Mouse (Mus musculus) erythroblast, embryonic 14.5 days (primary cell): Measurements from ENCODE around the gene Klhl26. TPM values are rescaled to one million over a fixed set of nuclear protein-coding genes. Genes with fewer than 3 reads are reported as not detected.
"Not testable (repeated sequence)": the region's sequence is repeated elsewhere in the genome, so short reads cannot be mapped to it uniquely, and the experiment has no call there.

ENCODE experiments used
- H3K27me3 ChIP-seq: 2 replicates; pipeline ENCODE4 v1.6.1; 2012; ENCODE audit warnings: inconsistent platforms; ENCODE audit not compliant: control insufficient read depth
- H3K36me3 ChIP-seq: 2 replicates; pipeline ENCODE4 v1.6.1; 2012; ENCODE audit warnings: mild to moderate bottlenecking, inconsistent platforms; ENCODE audit not compliant: control insufficient read depth
- H3K4me1 ChIP-seq: 2 replicates; pipeline ENCODE4 v1.6.1; 2012; ENCODE audit warnings: inconsistent platforms; ENCODE audit not compliant: control insufficient read depth
- H3K4me3 ChIP-seq: replicated peaks from 2 replicates; pipeline ENCODE3; 2012; ENCODE audit warnings: moderate library complexity, mild to moderate bottlenecking, inconsistent platforms
- H3K9me3 ChIP-seq: 2 replicates; pipeline ENCODE4 v1.6.1; 2012; ENCODE audit warnings: low read length, inconsistent platforms, mixed read lengths; ENCODE audit not compliant: control insufficient read depth
- GATA1 ChIP-seq: IDR thresholded peaks from 2 replicates; pipeline ENCODE4 v1.6.1; 2012; ENCODE audit warnings: low read length, inconsistent platforms, mixed read lengths
- TAL1 ChIP-seq: IDR thresholded peaks from 3 replicates; pipeline ENCODE4 v1.6.1; 2012; ENCODE audit warnings: low read length, inconsistent platforms, mixed read lengths
- polyA plus RNA-seq: library from polyadenylated mRNA; stranded (reverse); fragments of >175 nt; gene quantifications from 2 replicates; pipeline ENCODE4 v1.2.3, GENCODE M21; 2012

The Klhl26 gene
- 0.92 and 1.0 TPM in 2 replicates for polyA plus RNA-seq

- Histone ChIP-seq H3K4me1 (peaks cover 48% of the 10 kb centered on the region), H3K9me3 (no peaks in the 10 kb centered on the region), H3K27me3 (peaks cover 38% of the 10 kb centered on the region), H3K4me3 (peak within 1 kb of the TSS; percentile 73), H3K36me3 (peaks cover 30% of the 10 kb centered on the region)
- TF ChIP-seq TAL1 (no peak), GATA1 (peak; percentile 24; the same call in 1 of the 2 replicates)
These were observed at the start of gene Klhl26 for GRCm38 (mm10) chr8:70476333-70477268. TSS of gene Klhl26 (minus strand) at chr8:70476968.

- peaks cover 54% of the 10 kb centered on the region for H3K4me1 ChIP-seq
- no peaks in the 10 kb centered on the region for H3K27me3 ChIP-seq
- peak overlapping the region; percentile 93 for H3K4me3 ChIP-seq
- TF ChIP-seq TAL1 (no peak), GATA1 (no peak)
- H3K36me3 ChIP-seq = peaks cover 26% of the 10 kb centered on the region
- H3K9me3 ChIP-seq = no peaks in the 10 kb centered on the region
These were observed 46.0 kb upstream of the Klhl26 start for GRCm38 (mm10) chr8:70522592-70523403.

GRCm38 (mm10) chr8:70519606-70520005 is 42.8 kb upstream of the Klhl26 start:
- no peaks in the 10 kb centered on the region for H3K9me3 ChIP-seq
- H3K27me3 ChIP-seq = no peaks in the 10 kb centered on the region
- no peak for TF ChIP-seq GATA1
- TF ChIP-seq TAL1 = no peak
- H3K4me3 ChIP-seq = no peak overlapping the region
- peaks cover 47% of the 10 kb centered on the region for H3K4me1 ChIP-seq
- H3K36me3 ChIP-seq = peaks cover 51% of the 10 kb centered on the region

- no peaks in the 10 kb centered on the region for H3K9me3 ChIP-seq
- H3K27me3 ChIP-seq = no peaks in the 10 kb centered on the region
- TF ChIP-seq TAL1 = no peak
- TF ChIP-seq GATA1 = no peak
- H3K36me3 ChIP-seq = peaks cover 57% of the 10 kb centered on the region
- peaks cover 51% of the 10 kb centered on the region for H3K4me1 ChIP-seq
- H3K4me3 ChIP-seq = no peak overlapping the region
These were observed 42.3 kb upstream of the Klhl26 start for GRCm38 (mm10) chr8:70519043-70519442.

GRCm38 (mm10) chr8:70517940-70518643 is 41.3 kb upstream of the Klhl26 start:
- TF ChIP-seq GATA1 = no peak
- TF ChIP-seq TAL1 = no peak
- no peaks in the 10 kb centered on the region for H3K27me3 ChIP-seq
- peaks cover 66% of the 10 kb centered on the region for H3K36me3 ChIP-seq
- no peaks in the 10 kb centered on the region for H3K9me3 ChIP-seq
- peaks cover 52% of the 10 kb centered on the region for H3K4me1 ChIP-seq
- no peak overlapping the region for H3K4me3 ChIP-seq

GRCm38 (mm10) chr8:70513441-70513840 is 36.7 kb upstream of the Klhl26 start:
- TF ChIP-seq TAL1 (no peak), GATA1 (no peak)
- Histone ChIP-seq H3K9me3 (no peaks in the 10 kb centered on the region), H3K4me3 (no peak overlapping the region), H3K27me3 (no peaks in the 10 kb centered on the region), H3K4me1 (peaks cover 62% of the 10 kb centered on the region), H3K36me3 (peaks cover 74% of the 10 kb centered on the region)

- peaks cover 75% of the 10 kb centered on the region for H3K36me3 ChIP-seq
- peaks cover 60% of the 10 kb centered on the region for H3K4me1 ChIP-seq
- H3K9me3 ChIP-seq = no peaks in the 10 kb centered on the region
- H3K4me3 ChIP-seq = peak overlapping the region; percentile 93
- no peak for TF ChIP-seq GATA1
- 0 out of 3 replicates have a peak, but pooled peaks have one; percentile 3 for TF ChIP-seq TAL1
- H3K27me3 ChIP-seq = no peaks in the 10 kb centered on the region
These were observed 35.6 kb upstream of the Klhl26 start for GRCm38 (mm10) chr8:70512253-70512903.

GRCm38 (mm10) chr8:70511770-70512169 is 35.0 kb upstream of the Klhl26 start:
- H3K27me3 ChIP-seq = no peaks in the 10 kb centered on the region
- peaks cover 62% of the 10 kb centered on the region for H3K4me1 ChIP-seq
- H3K36me3 ChIP-seq = peaks cover 79% of the 10 kb centered on the region
- no peaks in the 10 kb centered on the region for H3K9me3 ChIP-seq
- TF ChIP-seq TAL1 (no peak), GATA1 (no peak)
- peak overlapping the region; percentile 93 for H3K4me3 ChIP-seq

GRCm38 (mm10) chr8:70511174-70511573 is 34.4 kb upstream of the Klhl26 start:
- Histone ChIP-seq H3K4me3 (peak overlapping the region; percentile 93), H3K4me1 (peaks cover 63% of the 10 kb centered on the region), H3K36me3 (peaks cover 73% of the 10 kb centered on the region)
- not testable (repeated sequence) for H3K27me3 ChIP-seq, H3K9me3 ChIP-seq
